Mouse (Mus musculus): ENCODE measurements around the gene Krt34. TPM values are rescaled to one million over a fixed set of nuclear protein-coding genes. Genes with fewer than 3 reads are reported as not detected.

Gene Krt34
- polyA plus RNA-seq, 1 experiment from 2014 or later, result not detected

GRCm38 (mm10) chr11:99988530-99988929, 52.8 kb downstream of the Krt34 start:
- ATAC-seq (ENCODE audit: low FRiP score, low TSS enrichment) (no peak), DNase-seq (no peak)
- H3K9ac ChIP-seq (replicated peaks; ENCODE audit: low read length), result no peak overlapping the region
- no peaks in the 10 kb centered on the region for H3K4me1 ChIP-seq (ENCODE audit: control insufficient read depth, insufficient read depth, low read length)
- H3K9me3 ChIP-seq (ENCODE audit: control insufficient read depth, low read length), result no peaks in the 10 kb centered on the region
- no peak overlapping the region for H3K4me3 ChIP-seq (replicated peaks; ENCODE audit: low read depth, low read length)
- H3K27ac ChIP-seq (replicated peaks; ENCODE audit: low read depth, low read length), result no peak overlapping the region
- H3K36me3 ChIP-seq (ENCODE audit: control insufficient read depth, insufficient read depth, low read length), result no peaks in the 10 kb centered on the region
- 93% methylated on average over 3 of the region's 3 CpGs for WGBS
- H3K4me2 ChIP-seq (ENCODE audit: low read length), result no peak overlapping the region
- no peaks in the 10 kb centered on the region for H3K27me3 ChIP-seq (ENCODE audit: control insufficient read depth, insufficient read depth, low read length)

Other genes with a start within 250 kb of the Krt34 start
- not detected in 2 replicates for gene Gm11596, start 248.1 kb downstream of the Krt34 start, polyA plus RNA-seq (2014; fragmentation: Nextera tagmentation; extraction: Ambion mirVana)
- gene Gm11569, start 242.6 kb downstream of the Krt34 start, polyA plus RNA-seq (2014; fragmentation: Nextera tagmentation; extraction: Ambion mirVana), result not detected in 2 replicates
- gene Gm11554, start 237.1 kb downstream of the Krt34 start, polyA plus RNA-seq (2014; fragmentation: Nextera tagmentation; extraction: Ambion mirVana), result not detected in 2 replicates
- gene Krtap4-13, start 231.7 kb downstream of the Krt34 start, polyA plus RNA-seq (2014; fragmentation: Nextera tagmentation; extraction: Ambion mirVana), result not detected in 2 replicates
- not detected in 2 replicates for gene Gm11564, start 225.9 kb downstream of the Krt34 start, polyA plus RNA-seq (2014; fragmentation: Nextera tagmentation; extraction: Ambion mirVana)
- not detected in 2 replicates for gene 2300003K06Rik, start 203.5 kb downstream of the Krt34 start, polyA plus RNA-seq (2014; fragmentation: Nextera tagmentation; extraction: Ambion mirVana)
- not detected in 2 replicates for gene Krtap4-16, start 189.9 kb downstream of the Krt34 start, polyA plus RNA-seq (2014; fragmentation: Nextera tagmentation; extraction: Ambion mirVana)
- not detected in 2 replicates for gene Gm11568, start 183.6 kb downstream of the Krt34 start, polyA plus RNA-seq (2014; fragmentation: Nextera tagmentation; extraction: Ambion mirVana)
- gene Gm11559, start 177.1 kb downstream of the Krt34 start, polyA plus RNA-seq (2014; fragmentation: Nextera tagmentation; extraction: Ambion mirVana), result not detected in 2 replicates
- gene Krtap9-1, start 168.2 kb downstream of the Krt34 start, polyA plus RNA-seq (2014; fragmentation: Nextera tagmentation; extraction: Ambion mirVana), result not detected in 2 replicates
- not detected in 2 replicates for gene Gm11567, start 162.4 kb downstream of the Krt34 start, polyA plus RNA-seq (2014; fragmentation: Nextera tagmentation; extraction: Ambion mirVana)
- not detected in 2 replicates for gene Krtap31-1, start 133.6 kb downstream of the Krt34 start, polyA plus RNA-seq (2014; fragmentation: Nextera tagmentation; extraction: Ambion mirVana)
- gene Gm11565, start 126.8 kb downstream of the Krt34 start, polyA plus RNA-seq (2014; fragmentation: Nextera tagmentation; extraction: Ambion mirVana), result not detected in 2 replicates
- gene Krtap31-2, start 105.3 kb downstream of the Krt34 start, polyA plus RNA-seq (2014; fragmentation: Nextera tagmentation; extraction: Ambion mirVana), result not detected in 2 replicates
- gene Krtap9-5, start 93.1 kb downstream of the Krt34 start, polyA plus RNA-seq (2014; fragmentation: Nextera tagmentation; extraction: Ambion mirVana), result not detected in 2 replicates
- gene Krtap29-1, start 62.5 kb downstream of the Krt34 start, polyA plus RNA-seq (2014; fragmentation: Nextera tagmentation; extraction: Ambion mirVana), result not detected in 2 replicates
- not detected in 2 replicates for gene Krtap16-1, start 55.0 kb downstream of the Krt34 start, polyA plus RNA-seq (2014; fragmentation: Nextera tagmentation; extraction: Ambion mirVana)
- gene Krtap17-1, start 47.6 kb downstream of the Krt34 start, polyA plus RNA-seq (2014; fragmentation: Nextera tagmentation; extraction: Ambion mirVana), result 0.61 TPM in 1 of 2 replicates, not detected in the other
- gene Krt33a, start 25.3 kb downstream of the Krt34 start, polyA plus RNA-seq (2014; fragmentation: Nextera tagmentation; extraction: Ambion mirVana), result not detected in 2 replicates
- gene Krt33b, start 11.7 kb downstream of the Krt34 start, polyA plus RNA-seq (2014; fragmentation: Nextera tagmentation; extraction: Ambion mirVana), result not detected in 2 replicates
- not detected in 2 replicates for gene Krt31, start 9.0 kb upstream of the Krt34 start, polyA plus RNA-seq (2014; fragmentation: Nextera tagmentation; extraction: Ambion mirVana)
- gene Krt32, start 46.7 kb upstream of the Krt34 start, polyA plus RNA-seq (2014; fragmentation: Nextera tagmentation; extraction: Ambion mirVana), result not detected in 2 replicates
- gene Krt35, start 54.7 kb upstream of the Krt34 start, polyA plus RNA-seq (2014; fragmentation: Nextera tagmentation; extraction: Ambion mirVana), result not detected in 2 replicates
- gene Krt36, start 64.1 kb upstream of the Krt34 start, polyA plus RNA-seq (2014; fragmentation: Nextera tagmentation; extraction: Ambion mirVana), result not detected in 2 replicates
- gene Krt13, start 80.0 kb upstream of the Krt34 start, polyA plus RNA-seq (2014; fragmentation: Nextera tagmentation; extraction: Ambion mirVana), result not detected in 2 replicates
- 0.16 TPM in 1 of 2 replicates, not detected in the other for gene Krt15, start 94.4 kb upstream of the Krt34 start, polyA plus RNA-seq (2014; fragmentation: Nextera tagmentation; extraction: Ambion mirVana)
- gene Krt19, start 107.1 kb upstream of the Krt34 start, polyA plus RNA-seq (2014; fragmentation: Nextera tagmentation; extraction: Ambion mirVana), result 0.72 and 1.4 TPM in 2 replicates
- gene Krt9, start 151.7 kb upstream of the Krt34 start, polyA plus RNA-seq (2014; fragmentation: Nextera tagmentation; extraction: Ambion mirVana), result not detected in 2 replicates
- gene Krt14, start 166.0 kb upstream of the Krt34 start, polyA plus RNA-seq (2014; fragmentation: Nextera tagmentation; extraction: Ambion mirVana), result not detected in 2 replicates
- gene Krt16, start 207.3 kb upstream of the Krt34 start, polyA plus RNA-seq (2014; fragmentation: Nextera tagmentation; extraction: Ambion mirVana), result not detected in 2 replicates
- not detected in 2 replicates for gene Krt17, start 219.5 kb upstream of the Krt34 start, polyA plus RNA-seq (2014; fragmentation: Nextera tagmentation; extraction: Ambion mirVana)
- not detected in 2 replicates for gene Krt42, start 228.3 kb upstream of the Krt34 start, polyA plus RNA-seq (2014; fragmentation: Nextera tagmentation; extraction: Ambion mirVana)

Measured in midbrain, embryonic 14.5 days (tissue).